Mouse (Mus musculus) cerebellum, adult 9-10 months (tissue): ENCODE data around the gene Kcmf1.
A peak's percentile ranks its signal among the peaks of the same experiment; 100 is the strongest.
"Not testable (repeated sequence)": the region's sequence is repeated elsewhere in the genome, so short reads cannot be mapped to it uniquely, and the experiment has no call there.

Experiments used
- DNase-seq: peaks from one replicate; pipeline ENCODE4 v3.0.0; 2022

Kcmf1 gene

GRCm38 (mm10) chr6:72840867-72841780 is 58.7 kb downstream of the Kcmf1 start:
- DNase-seq: no peak

GRCm38 (mm10) chr6:72837756-72838155 is 62.0 kb downstream of the Kcmf1 start:
- DNase-seq: no peak

GRCm38 (mm10) chr6:72834518-72834917 is 65.3 kb downstream of the Kcmf1 start:
- no peak for DNase-seq

- no peak for DNase-seq
Observed at GRCm38 (mm10) chr6:72831858-72832257, 67.9 kb downstream of the Kcmf1 start.

- peak; percentile 22 for DNase-seq
Observed at GRCm38 (mm10) chr6:72831276-72831675, 68.5 kb downstream of the Kcmf1 start.

- DNase-seq: no peak
Observed at GRCm38 (mm10) chr6:72828857-72829256, 70.9 kb downstream of the Kcmf1 start.

GRCm38 (mm10) chr6:72828037-72828436 is 71.7 kb downstream of the Kcmf1 start:
- DNase-seq: not testable (repeated sequence)

- DNase-seq: no peak
Observed at GRCm38 (mm10) chr6:72825762-72826161, 74.0 kb downstream of the Kcmf1 start.

GRCm38 (mm10) chr6:72824971-72825737 is 74.6 kb downstream of the Kcmf1 start:
- DNase-seq: no peak

GRCm38 (mm10) chr6:72813456-72813855 is 86.3 kb downstream of the Kcmf1 start:
- DNase-seq: no peak

- DNase-seq: no peak
Observed at GRCm38 (mm10) chr6:72810248-72810647, 89.5 kb downstream of the Kcmf1 start.

GRCm38 (mm10) chr6:72809522-72810149 is 90.1 kb downstream of the Kcmf1 start:
- DNase-seq: no peak

- no peak for DNase-seq
Observed at GRCm38 (mm10) chr6:72808342-72808741, 91.4 kb downstream of the Kcmf1 start.

GRCm38 (mm10) chr6:72803669-72804068 is 96.1 kb downstream of the Kcmf1 start:
- no peak for DNase-seq

- DNase-seq: no peak
Observed at GRCm38 (mm10) chr6:72802119-72802518, 97.7 kb downstream of the Kcmf1 start.

- DNase-seq: no peak
Observed at GRCm38 (mm10) chr6:72800641-72801040, 99.1 kb downstream of the Kcmf1 start.

- DNase-seq: no peak
Observed at GRCm38 (mm10) chr6:72797763-72798162, 102.0 kb downstream of the Kcmf1 start.

GRCm38 (mm10) chr6:72795444-72795843 is 104.3 kb downstream of the Kcmf1 start:
- DNase-seq: no peak

- DNase-seq: no peak
Observed at GRCm38 (mm10) chr6:72794870-72795269, 104.9 kb downstream of the Kcmf1 start.

GRCm38 (mm10) chr6:72792641-72793040 is 107.1 kb downstream of the Kcmf1 start:
- no peak for DNase-seq
